Mouse (Mus musculus) bone marrow macrophage, adult 2 months (primary cell): ENCODE measurements around the gene Nsl1.

Experiments used
- CTCF ChIP-seq: IDR thresholded peaks from 2 replicates; pipeline ENCODE4 v1.5.1; 2012; ENCODE audit warnings: low read depth, mild to moderate bottlenecking, low read length, moderate library complexity
- POLR2A ChIP-seq: IDR thresholded peaks from 2 replicates; pipeline ENCODE4 v1.6.1; 2012; ENCODE audit warnings: mild to moderate bottlenecking, low read depth, low read length, borderline replicate concordance

DNA sequence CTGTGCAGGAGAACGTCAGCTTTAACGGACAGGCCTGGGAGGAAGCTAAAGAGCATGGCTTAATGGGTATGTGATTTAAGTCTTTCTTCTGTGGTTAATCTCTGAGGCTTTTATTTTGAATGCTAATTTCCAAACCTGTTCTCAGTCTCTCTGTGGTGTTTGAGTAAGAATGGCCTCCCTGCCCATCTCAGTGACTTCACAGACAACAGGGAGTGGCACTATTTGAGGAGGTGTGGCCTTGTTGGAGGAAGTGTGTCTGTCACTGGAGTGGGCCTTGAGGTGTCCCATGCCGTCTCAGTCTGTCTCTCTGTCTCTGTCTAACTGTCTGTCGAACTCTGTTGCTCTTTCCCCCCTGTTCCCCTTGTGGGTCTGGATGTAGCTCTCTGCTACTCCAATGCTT, 2.4 kb downstream of the Nsl1 start:
- TF ChIP-seq CTCF (no peak), POLR2A (no peak)
